Mouse (Mus musculus) small intestine, adult 2 months (tissue): ENCODE results near the gene Cyren.

Source experiments
- CTCF ChIP-seq: fragments of 200-500 bp; IDR thresholded peaks from 2 replicates; pipeline ENCODE4 v1.5.1; 2012; ENCODE audit warnings: low read depth, mild to moderate bottlenecking, control low read depth, inconsistent platforms, low read length, moderate library complexity, mixed read lengths; ENCODE audit not compliant: insufficient replicate concordance, insufficient read length; ENCODE audit errors: extremely low read depth
- POLR2A ChIP-seq: fragments of 200-500 bp; IDR thresholded peaks from 2 replicates; pipeline ENCODE4 v1.6.1; 2012; ENCODE audit warnings: low read depth, mild to moderate bottlenecking, control low read depth, inconsistent platforms, low read length, moderate library complexity

- TF ChIP-seq CTCF, result no peak
- no peak for TF ChIP-seq POLR2A
Measured at GRCm38 (mm10) chr6:34863786-34864514, 13.9 kb downstream of the Cyren start.
